In the genomic region with DNA sequence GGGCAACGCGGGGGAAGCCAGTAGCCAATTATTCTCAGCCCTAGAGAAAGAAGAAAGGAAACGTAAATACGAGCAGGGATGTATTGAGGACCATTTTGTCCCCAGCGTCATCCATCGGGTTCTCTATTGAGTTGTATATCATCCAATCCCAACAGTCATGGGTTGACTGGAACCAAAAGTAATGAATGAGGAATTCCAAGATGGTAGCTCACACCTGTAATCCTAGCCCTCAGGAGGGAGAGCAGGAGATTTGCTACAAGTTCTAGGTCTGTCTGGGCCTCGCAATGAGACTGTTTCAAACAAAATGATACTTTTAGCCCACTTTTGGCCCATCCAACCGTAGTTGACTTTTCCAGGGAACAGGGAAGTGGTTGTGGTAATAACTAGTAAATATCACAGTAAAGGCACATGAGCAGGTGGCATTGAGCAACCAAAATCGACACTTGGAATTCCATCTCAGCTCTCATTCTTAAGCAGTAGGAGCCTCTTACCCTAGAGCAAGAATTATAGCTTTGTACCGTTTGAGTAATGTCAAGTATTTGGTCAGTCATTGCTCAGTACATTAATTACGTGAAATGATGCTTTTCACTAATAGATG, we compare ENCODE assay signal across 8 mouse cellular contexts. TPM values are rescaled to one million over a fixed set of nuclear protein-coding genes. Genes with fewer than 3 reads are reported as not detected.
DNase-seq lines count a peak whose midpoint lies in the region; ATAC-seq and TF ChIP-seq lines count a peak whose summit lies in the region.

No protein-coding gene starts in this region.

- no peaks in the 10 kb centered on the region for H3K9me3 ChIP-seq in heart, embryonic 12.5 days (replicated peaks)
- no peaks in the 10 kb centered on the region for H3K9me3 ChIP-seq in hindbrain, postnatal 0 days (ENCODE audit: low read length)
- no peaks in the 10 kb centered on the region for H3K9me3 ChIP-seq in midbrain, embryonic 12.5 days

- 40% methylated on average over 11 of the region's 11 CpGs for WGBS in heart, embryonic 12.5 days
- WGBS in hindbrain, postnatal 0 days = 33% methylated on average over 11 of the region's 11 CpGs
- whole genome bisulfite sequencing in midbrain, embryonic 12.5 days = 27% methylated on average over 11 of the region's 11 CpGs

- peaks cover 50% of the 10 kb centered on the region for H3K4me1 ChIP-seq in heart, embryonic 12.5 days (replicated peaks)
- H3K4me1 ChIP-seq in hindbrain, postnatal 0 days (ENCODE audit: insufficient read depth, low read length) = peaks cover 27% of the 10 kb centered on the region
- peaks cover 68% of the 10 kb centered on the region for H3K4me1 ChIP-seq in midbrain, embryonic 12.5 days

- H3K4me3 ChIP-seq in heart, embryonic 12.5 days = peak overlapping the region; percentile 89
- H3K4me3 ChIP-seq in hindbrain, postnatal 0 days (ENCODE audit: low read length) = peak overlapping the region; percentile 82
- H3K4me3 ChIP-seq in midbrain, embryonic 12.5 days = peak overlapping the region; percentile 96

- H3K27me3 ChIP-seq in heart, embryonic 12.5 days (replicated peaks) = no peaks in the 10 kb centered on the region
- H3K27me3 ChIP-seq in hindbrain, postnatal 0 days (ENCODE audit: insufficient read depth, low read length) = no peaks in the 10 kb centered on the region
- no peaks in the 10 kb centered on the region for H3K27me3 ChIP-seq in midbrain, embryonic 12.5 days

- ATAC-seq in heart, embryonic 12.5 days (ENCODE audit: insufficient number of reproducible peaks, low FRiP score) = no peak
- ATAC-seq in hindbrain, postnatal 0 days = no peak
- ATAC-seq in midbrain, embryonic 12.5 days (ENCODE audit: low FRiP score, low read depth) = no peak
- no peak for ATAC-seq in megakaryocyte progenitor cell, adult 5-6 weeks (replicated peaks; ENCODE audit: poor library complexity)

- no peak for TF ChIP-seq CTCF in hindbrain, postnatal 0 days (IDR thresholded peaks at IDR 0.05; ENCODE audit: low read depth)

- H3K4me2 ChIP-seq in heart, embryonic 12.5 days = peak overlapping the region; percentile 96
- H3K4me2 ChIP-seq in hindbrain, postnatal 0 days (ENCODE audit: low read depth, low read length) = peak overlapping the region; percentile 81
- peak overlapping the region; percentile 70 for H3K4me2 ChIP-seq in midbrain, embryonic 12.5 days (replicated peaks)

- H3K27ac ChIP-seq in heart, embryonic 12.5 days (ENCODE audit: poor library complexity, severe bottlenecking) = peak overlapping the region; percentile 99
- H3K27ac ChIP-seq in hindbrain, postnatal 0 days = peak overlapping the region; percentile 94
- peak overlapping the region; percentile 100 for H3K27ac ChIP-seq in midbrain, embryonic 12.5 days (replicated peaks)

- no peaks in the 10 kb centered on the region for H3K36me3 ChIP-seq in heart, embryonic 12.5 days
- no peaks in the 10 kb centered on the region for H3K36me3 ChIP-seq in hindbrain, postnatal 0 days (ENCODE audit: insufficient read depth, low read length)
- H3K36me3 ChIP-seq in midbrain, embryonic 12.5 days = no peaks in the 10 kb centered on the region; the same call in 1 of the 2 replicates

- H3K9ac ChIP-seq in heart, embryonic 12.5 days = peak overlapping the region; percentile 96
- peak overlapping the region; percentile 95 for H3K9ac ChIP-seq in hindbrain, postnatal 0 days (replicated peaks; ENCODE audit: low read length)
- H3K9ac ChIP-seq in midbrain, embryonic 12.5 days (replicated peaks) = peak overlapping the region; percentile 100

- DNase-seq in heart, adult 8-10 months (ENCODE audit: low spot score) = no peak
- peak; percentile 18 for DNase-seq in adipocyte (ENCODE audit: low spot score)
- DNase-seq in hindbrain, postnatal 0 days (ENCODE audit: low spot score) = no peak
- no peak for DNase-seq in left cerebral cortex, adult 18-20 months (ENCODE audit: low spot score in 2 of 2)
- DNase-seq in layer of hippocampus, postnatal 25 days (ENCODE audit: extremely low spot score in 1 of 2, low spot score in 1 of 2) = no peak

RNA-seq across cellular contexts. Expression of a gene that starts 18.4 kb away (rescaled TPM):
- 69.9 and 79.4 TPM in 2 replicates for polyA plus RNA-seq in heart, embryonic 12.5 days (2016; fragmentation: Nextera tagmentation; extraction: Ambion mirVana)
- total RNA-seq in heart, adult 8-10 months (2022) = 100 to 1,000 TPM; 223 to 243 (median 241) TPM
- 243 and 269 TPM in 2 replicates for total RNA-seq in hindbrain, postnatal 0 days (2014; rRNA removed)
- 57.3 and 57.8 TPM in 2 replicates for polyA plus RNA-seq in hindbrain, postnatal 0 days (2015; fragmentation: Nextera tagmentation; extraction: Ambion mirVana)
- 78.3 and 79.3 TPM in 2 replicates for polyA plus RNA-seq in midbrain, embryonic 12.5 days (2016; fragmentation: Nextera tagmentation; extraction: Ambion mirVana)
- total RNA-seq in left cerebral cortex, adult 18-20 months (2021) = 100 to 1,000 TPM; 213 to 220 TPM
- total RNA-seq in megakaryocyte progenitor cell, adult 5-6 weeks (2015) = 103 and 130 TPM in 2 replicates
- total RNA-seq in megakaryocyte progenitor cell, adult 5-6 weeks (2017) = 123 and 159 TPM in 2 replicates
- 100 to 1,000 TPM; 194 to 241 TPM for total RNA-seq in layer of hippocampus, postnatal 25 days (2021)

RNA-seq across cellular contexts. Expression of a gene that starts 52.2 kb away (rescaled TPM):
- 484 and 498 TPM in 2 replicates for polyA plus RNA-seq in heart, embryonic 12.5 days (2016; fragmentation: Nextera tagmentation; extraction: Ambion mirVana)
- total RNA-seq in heart, adult 8-10 months (2022) = 100 to 1,000 TPM; 391 to 483 (median 438) TPM
- total RNA-seq in hindbrain, postnatal 0 days (2014; rRNA removed) = 107 and 129 TPM in 2 replicates
- polyA plus RNA-seq in hindbrain, postnatal 0 days (2015; fragmentation: Nextera tagmentation; extraction: Ambion mirVana) = 651 and 656 TPM in 2 replicates
- 318 and 329 TPM in 2 replicates for polyA plus RNA-seq in midbrain, embryonic 12.5 days (2016; fragmentation: Nextera tagmentation; extraction: Ambion mirVana)
- total RNA-seq in left cerebral cortex, adult 18-20 months (2021) = 100 to 1,000 TPM; 183 to 205 TPM
- 150 and 160 TPM in 2 replicates for total RNA-seq in megakaryocyte progenitor cell, adult 5-6 weeks (2015)
- total RNA-seq in megakaryocyte progenitor cell, adult 5-6 weeks (2017) = 142 and 157 TPM in 2 replicates
- 100 to 1,000 TPM; 172 to 199 TPM for total RNA-seq in layer of hippocampus, postnatal 25 days (2021)
